Mouse (Mus musculus) myocyte (in vitro differentiated cells): ENCODE results near the gene Olfr715b. TPM values are rescaled to one million over a fixed set of nuclear protein-coding genes. Genes with fewer than 3 reads are reported as not detected.
"Not testable (repeated sequence)": the region's sequence is repeated elsewhere in the genome, so short reads cannot be mapped to it uniquely, and the experiment has no call there.

Experiments used
- H3K27me3 ChIP-seq: one replicate; pipeline ENCODE4 v1.6.1; 2011; ENCODE audit not compliant: control insufficient read depth, insufficient read depth, insufficient read length
- H3K36me3 ChIP-seq: one replicate; pipeline ENCODE4 v1.6.1; 2011; ENCODE audit not compliant: control insufficient read depth, insufficient read depth
- H3K4me2 ChIP-seq: one replicate; pipeline ENCODE4 v1.6.1; 2011; ENCODE audit warnings: low read depth, control low read depth
- H3K4me3 ChIP-seq: one replicate; pipeline ENCODE4 v1.5.1; 2011; ENCODE audit warnings: mild to moderate bottlenecking, control low read depth, moderate library complexity
- H3K79me2 ChIP-seq: one replicate; pipeline ENCODE4 v1.6.1; 2011; ENCODE audit not compliant: control insufficient read depth, insufficient read depth
- H3ac ChIP-seq: one replicate; pipeline ENCODE4 v1.6.1; 2011; ENCODE audit not compliant: control insufficient read depth, insufficient read length
- CEBPB ChIP-seq: IDR thresholded peaks from 2 replicates; pipeline ENCODE4 v1.6.1; 2011; ENCODE audit warnings: mild to moderate bottlenecking, moderate library complexity; ENCODE audit not compliant: poor library complexity, insufficient read depth, severe bottlenecking
- E2F4 ChIP-seq: IDR thresholded peaks from one replicate; pipeline ENCODE4 v1.6.1; 2011; ENCODE audit warnings: mild to moderate bottlenecking, control low read depth, moderate library complexity; ENCODE audit not compliant: insufficient read depth
- MAX ChIP-seq: IDR thresholded peaks from one replicate; pipeline ENCODE4 v1.6.1; 2011; ENCODE audit warnings: low read depth, mild to moderate bottlenecking, control low read depth
- MYOD1 ChIP-seq, 3 experiments: IDR thresholded peaks; one replicate each; pipeline ENCODE4 v1.6.1; 2011; ENCODE audit warnings: control low read depth in 2 of 3, low read depth in 2 of 3, mild to moderate bottlenecking in 2 of 3, moderate library complexity in 1 of 3; ENCODE audit not compliant: insufficient read length in 2 of 3, control insufficient read depth in 1 of 3
- MYOG ChIP-seq, 3 experiments: IDR thresholded peaks; one replicate each; pipeline ENCODE4 v1.6.1; 2011; ENCODE audit warnings: control low read depth in 2 of 3, low read depth in 2 of 3, mild to moderate bottlenecking in 2 of 3; ENCODE audit not compliant: insufficient read length in 2 of 3, control insufficient read depth in 1 of 3, insufficient read depth in 1 of 3
- POLR2A ChIP-seq: IDR thresholded peaks from one replicate; pipeline ENCODE4 v1.6.1; 2011; ENCODE audit warnings: low read depth, mild to moderate bottlenecking, control low read depth, moderate library complexity; ENCODE audit not compliant: insufficient read length
- POLR2AphosphoS2 ChIP-seq: IDR thresholded peaks from one replicate; pipeline ENCODE4 v1.6.1; 2011; ENCODE audit warnings: low read depth, control low read depth; ENCODE audit not compliant: insufficient read length
- REST ChIP-seq: IDR thresholded peaks from one replicate; pipeline ENCODE4 v1.6.1; 2011; ENCODE audit warnings: mild to moderate bottlenecking, control low read depth, moderate library complexity; ENCODE audit not compliant: insufficient read depth, insufficient read length
- SRF ChIP-seq: IDR thresholded peaks from one replicate; pipeline ENCODE4 v1.6.1; 2011; ENCODE audit warnings: low read depth; ENCODE audit not compliant: control insufficient read depth, insufficient read length
- TCF12 ChIP-seq: IDR thresholded peaks from one replicate; pipeline ENCODE4 v1.6.1; 2011; ENCODE audit warnings: mild to moderate bottlenecking, control low read depth; ENCODE audit not compliant: poor library complexity, insufficient read depth, severe bottlenecking
- TCF3 ChIP-seq: IDR thresholded peaks from one replicate; pipeline ENCODE4 v1.6.1; 2011; ENCODE audit warnings: low read depth, control low read depth; ENCODE audit not compliant: insufficient read length
- USF1 ChIP-seq: IDR thresholded peaks from one replicate; pipeline ENCODE4 v1.6.1; 2011; ENCODE audit warnings: low read depth, mild to moderate bottlenecking, control low read depth, moderate library complexity
- polyA plus RNA-seq: library from polyadenylated mRNA; unstranded; fragments of >200 nt; fragmentation: generic; extraction: Trizol; gene quantifications from one replicate; pipeline ENCODE4 v1.2.1, GENCODE M21; 2012; ENCODE audit warnings: missing spikeins

Olfr715b gene
- polyA plus RNA-seq: not detected

- not testable (repeated sequence) for H3ac ChIP-seq
Observed at GRCm38 (mm10) chr7:107110269-107110668, at the start of gene Olfr715b. Olfr715b (minus strand) TSS chr7:107110369.

GRCm38 (mm10) chr7:107138027-107138426, 27.9 kb upstream of the Olfr715b start, which contains the start of gene Olfr716:
Olfr716 (plus strand) TSS chr7:107138327.
- not testable (repeated sequence) for H3ac ChIP-seq, H3K27me3 ChIP-seq, H3K79me2 ChIP-seq, H3K4me2 ChIP-seq, H3K4me3 ChIP-seq, H3K36me3 ChIP-seq

More at GRCm38 (mm10) chr7:107110269-107110668, at the start of gene Olfr715b:
- not testable (repeated sequence) for H3K36me3 ChIP-seq, H3K4me2 ChIP-seq, H3K27me3 ChIP-seq, H3K4me3 ChIP-seq, H3K79me2 ChIP-seq

GRCm38 (mm10) chr7:107130983-107131382, 20.8 kb upstream of the Olfr715b start, which contains the start of gene Olfr715:
Olfr715 (minus strand) TSS chr7:107131083.
- H3K36me3 ChIP-seq, H3K79me2 ChIP-seq, H3ac ChIP-seq, H3K4me2 ChIP-seq, H3K27me3 ChIP-seq, H3K4me3 ChIP-seq: not testable (repeated sequence)

- Histone ChIP-seq H3K79me2 (no peaks in the 10 kb centered on the region), H3K4me2 (no peak within 1 kb of the TSS), H3K4me3 (no peak within 1 kb of the TSS), H3ac (no peak within 1 kb of the TSS), H3K36me3 (no peaks in the 10 kb centered on the region), H3K27me3 (no peaks in the 10 kb centered on the region)
- no peak for TF ChIP-seq E2F4
- TF ChIP-seq MYOG (IDR thresholded peaks at IDR 0.05; ENCODE audit: control insufficient read depth in 1 of 3, insufficient read depth in 1 of 3, insufficient read length in 2 of 3, low read depth in 2 of 3): no peak
- no peak for TF ChIP-seq POLR2AphosphoS2
- no peak for TF ChIP-seq TCF12
- no peak for TF ChIP-seq POLR2A
- no peak for TF ChIP-seq REST
- TF ChIP-seq SRF: no peak
- TF ChIP-seq CEBPB: no peak
- no peak for TF ChIP-seq TCF3
- TF ChIP-seq USF1: no peak
Observed at GRCm38 (mm10) chr7:107092920-107093319, 17.2 kb downstream of the Olfr715b start, which contains the start of gene Olfr17. Olfr17 (plus strand) TSS chr7:107093220.

GRCm38 (mm10) chr7:107070681-107071080, 39.5 kb downstream of the Olfr715b start, which contains the start of gene Olfr714:
Olfr714 (plus strand) TSS chr7:107070981.
- Histone ChIP-seq H3K4me2 (no peak within 1 kb of the TSS), H3K4me3 (no peak within 1 kb of the TSS), H3K27me3 (no peaks in the 10 kb centered on the region), H3ac (no peak within 1 kb of the TSS), H3K36me3 (no peaks in the 10 kb centered on the region), H3K79me2 (no peaks in the 10 kb centered on the region)
- TF ChIP-seq E2F4: no peak
- no peak for TF ChIP-seq MAX
- no peak for TF ChIP-seq POLR2A
- TF ChIP-seq SRF: no peak
- TF ChIP-seq USF1: no peak
- no peak for TF ChIP-seq POLR2AphosphoS2
- TF ChIP-seq MYOD1 (IDR thresholded peaks at IDR 0.05; ENCODE audit: control insufficient read depth in 1 of 3, insufficient read length in 2 of 3, low read depth in 2 of 3): no peak
- TF ChIP-seq TCF3: no peak
- no peak for TF ChIP-seq TCF12
- no peak for TF ChIP-seq MYOG (IDR thresholded peaks at IDR 0.05; ENCODE audit: control insufficient read depth in 1 of 3, insufficient read depth in 1 of 3, insufficient read length in 2 of 3, low read depth in 2 of 3)
- no peak for TF ChIP-seq CEBPB
- TF ChIP-seq REST: no peak

Other genes with a start within 250 kb of the Olfr715b start
- not detected for gene Olfr704, start 247.2 kb downstream of the Olfr715b start, polyA plus RNA-seq
- not detected for gene Olfr705, start 233.5 kb downstream of the Olfr715b start, polyA plus RNA-seq
- not detected for gene Olfr706, start 222.2 kb downstream of the Olfr715b start, polyA plus RNA-seq
- gene Olfr707, start 209.1 kb downstream of the Olfr715b start, polyA plus RNA-seq: not detected
- not detected for gene Olfr1532-ps1, start 202.4 kb downstream of the Olfr715b start, polyA plus RNA-seq
- not detected for gene Olfr709-ps1, start 178.2 kb downstream of the Olfr715b start, polyA plus RNA-seq
- gene Olfr710, start 162.1 kb downstream of the Olfr715b start, polyA plus RNA-seq: not detected
- gene Olfr6, start 146.4 kb downstream of the Olfr715b start, polyA plus RNA-seq: not detected
- not detected for gene Olfr711, start 134.9 kb downstream of the Olfr715b start, polyA plus RNA-seq
- gene Olfr2, start 104.3 kb downstream of the Olfr715b start, polyA plus RNA-seq: not detected
- gene Olfr713, start 79.2 kb downstream of the Olfr715b start, polyA plus RNA-seq: not detected
- gene Olfr714, start 39.4 kb downstream of the Olfr715b start, polyA plus RNA-seq: not detected
- not detected for gene Olfr17, start 17.1 kb downstream of the Olfr715b start, polyA plus RNA-seq
- not detected for gene Olfr715, start 20.7 kb upstream of the Olfr715b start, polyA plus RNA-seq
- gene Olfr716, start 28.0 kb upstream of the Olfr715b start, polyA plus RNA-seq: not detected
- gene Nlrp14, start 56.6 kb upstream of the Olfr715b start, polyA plus RNA-seq: not detected
- not detected for gene Rbmxl2, start 99.1 kb upstream of the Olfr715b start, polyA plus RNA-seq